ENCODE assay signal across 30 mouse cellular contexts in the genomic region with DNA sequence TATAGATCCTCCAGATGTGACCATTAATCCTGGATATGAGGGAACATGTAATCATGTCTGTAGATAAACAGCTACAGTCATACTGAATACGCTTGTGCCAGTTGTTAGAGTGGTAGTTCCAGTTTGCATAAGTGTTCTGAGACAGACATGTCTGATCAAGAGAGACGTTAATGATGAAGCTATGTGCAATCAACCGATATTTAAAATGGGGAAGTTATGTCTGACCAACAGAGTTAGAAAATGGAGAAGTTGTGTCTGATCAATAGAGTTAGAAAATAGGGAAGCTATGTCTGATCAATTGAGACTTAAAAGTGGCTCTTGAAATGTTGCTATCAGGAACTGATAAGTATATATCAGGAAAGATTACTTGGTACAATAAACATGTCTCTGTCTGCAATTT. TPM values are rescaled to one million over a fixed set of nuclear protein-coding genes. Genes with fewer than 3 reads are reported as not detected.
DNase-seq lines count a peak whose midpoint lies in the region; ATAC-seq and TF ChIP-seq lines count a peak whose summit lies in the region.
"Had no signal": no experiment of that assay in that cellular context is flagged by ENCODE, and none has a peak within 500 bp of the region (broad histone marks: within the 10 kb centered on the region; RNA-seq: fewer than 3 reads in every experiment).

No protein-coding gene starts in this region.

- dilution Hi-C loops in CH12.LX (cut with MboI; ENCODE audit: extremely low pct_ligation_motif_present, extremely low pct_unique_long_range_greater_than_20kb, low sequenced_read_pairs) = no loop called here

- no peak; the same call in 1 of the 2 replicates for TF ChIP-seq RAD21 in CH12.LX (IDR thresholded peaks at IDR 0.05; ENCODE audit: low read depth, low read length)

- H3K4me3 ChIP-seq in CH12.LX (replicated peaks in 1 of 3; ENCODE audit: low read depth in 2 of 3, low read length in 2 of 3, poor library complexity in 1 of 3) = no peak overlapping the region
- H3K4me3 ChIP-seq: forebrain, embryonic 13.5 days; limb, embryonic 13.5 days; liver, embryonic 13.5 days; lung, embryonic 15.5 days; midbrain, embryonic 10.5 days had no signal

- in situ Hi-C loops in CH12.LX (cut with MboI; ENCODE audit: low pct_ligation_motif_present, low pct_unique_long_range_greater_than_20kb, low sequenced_read_pairs) = no loop called here

- peak; percentile 96 for ATAC-seq in granulocyte monocyte progenitor cell, adult 5-6 weeks (replicated peaks; ENCODE audit: poor library complexity, severe bottlenecking)
- ATAC-seq: forebrain, embryonic 13.5 days; midbrain, embryonic 16.5 days had no signal

- no peaks in the 10 kb centered on the region for H3K9me3 ChIP-seq in CH12.LX (replicated peaks; ENCODE audit: low read length)
- H3K9me3 ChIP-seq: forebrain, embryonic 13.5 days; limb, embryonic 13.5 days; liver, embryonic 13.5 days; lung, embryonic 15.5 days; midbrain, embryonic 10.5 days had no signal

- no peak overlapping the region for H3K27ac ChIP-seq in CH12.LX (ENCODE audit: insufficient read depth, low read depth)
- H3K27ac ChIP-seq: forebrain, embryonic 13.5 days; hindbrain, embryonic 14.5 days; limb, embryonic 13.5 days; liver, embryonic 13.5 days; lung, embryonic 15.5 days; midbrain, embryonic 10.5 days had no signal

- no peaks in the 10 kb centered on the region for H3K36me3 ChIP-seq in CH12.LX (replicated peaks in 1 of 2; ENCODE audit: control insufficient read depth in 1 of 2, insufficient read depth in 1 of 2, low read length in 1 of 2)
- H3K36me3 ChIP-seq: limb, embryonic 13.5 days; liver, embryonic 13.5 days; lung, embryonic 15.5 days; midbrain, embryonic 10.5 days had no signal

- no peak for TF ChIP-seq EP300 in CH12.LX (IDR thresholded peaks at IDR 0.05; ENCODE audit: low read length)

- no peaks in the 10 kb centered on the region for H3K27me3 ChIP-seq in CH12.LX (replicated peaks)
- H3K27me3 ChIP-seq: forebrain, embryonic 13.5 days; limb, embryonic 13.5 days; liver, embryonic 13.5 days; lung, embryonic 15.5 days had no signal

- no peak for TF ChIP-seq CTCF in CH12.LX (conservative IDR thresholded peaks at IDR 0.05 in 1 of 2, IDR thresholded peaks at IDR 0.05 in 1 of 2; ENCODE audit: low read depth in 2 of 2, low read length in 2 of 2)

- H3K9ac ChIP-seq in CH12.LX (ENCODE audit: insufficient read depth, low read depth) = no peak overlapping the region
- H3K9ac ChIP-seq: forebrain, embryonic 13.5 days; hindbrain, embryonic 14.5 days; limb, embryonic 13.5 days; liver, embryonic 13.5 days; lung, embryonic 15.5 days had no signal

- H3K4me2 ChIP-seq in CH12.LX (ENCODE audit: insufficient read depth, low read depth, poor library complexity, severe bottlenecking) = peak overlapping the region; percentile 39
- H3K4me2 ChIP-seq: forebrain, embryonic 13.5 days; hindbrain, embryonic 14.5 days; limb, embryonic 13.5 days; liver, embryonic 13.5 days; lung, embryonic 15.5 days had no signal

- no peaks in the 10 kb centered on the region for H3K79me2 ChIP-seq in CH12.LX (replicated peaks; ENCODE audit: control insufficient read depth, extremely low read depth, insufficient read depth, poor library complexity, severe bottlenecking)

- peaks cover 3 to 23% of the 10 kb centered on the region in 2 experiments; a peak in 3 of 4 replicates for H3K4me1 ChIP-seq in CH12.LX (ENCODE audit: control insufficient read depth in 1 of 2, insufficient read depth in 2 of 2)
- H3K4me1 ChIP-seq: forebrain, embryonic 13.5 days; limb, embryonic 13.5 days; liver, embryonic 13.5 days; lung, embryonic 15.5 days; midbrain, embryonic 10.5 days had no signal

- no peak for TF ChIP-seq POLR2A in CH12.LX (IDR thresholded peaks at IDR 0.05; ENCODE audit: low read depth, low read length)

- peak; percentile 20 for DNase-seq in lung, postnatal 25 days (ENCODE audit: low spot score)
- DNase-seq in lung, adult 18-20 months = no peak
- DNase-seq in CH12.LX (ENCODE audit: extremely low read depth) = peak; percentile 65
- no peak for DNase-seq in ovary, adult 18-20 months (ENCODE audit: low spot score)
- DNase-seq in neural tube, embryonic 10.5 days (ENCODE audit: extremely low spot score, low spot score) = no peak
- DNase-seq in urinary bladder, adult 18-20 months (ENCODE audit: low spot score in 2 of 2) = no peak
- DNase-seq: adrenal gland, adult 8-10 months; cerebellum, adult 2 months; cerebellum, postnatal 25 days; embryo, embryonic 11 days; gastrocnemius, postnatal 36 days; heart, postnatal 36 days; kidney, adult 18-20 months; kidney, postnatal 14 days; liver, embryonic 13.5 days; lung, postnatal 4 days; retina, postnatal 1 day had no signal

TF ChIP-seq in CH12.LX, 34 proteins besides CTCF, POLR2A, EP300 and RAD21:
- TF ChIP-seq ZC3H11A (IDR thresholded peaks at IDR 0.05; ENCODE audit: low read depth, low read length) (no peak), PAX5 (IDR thresholded peaks at IDR 0.05; ENCODE audit: low read length) (no peak), ELF1 (IDR thresholded peaks at IDR 0.05; ENCODE audit: low read depth, low read length) (no peak), MAX (IDR thresholded peaks at IDR 0.05; ENCODE audit: low read length) (no peak), BHLHE40 (IDR thresholded peaks at IDR 0.05; ENCODE audit: low read depth, low read length) (no peak), USF2 (conservative IDR thresholded peaks at IDR 0.05; ENCODE audit: low read depth, low read length) (no peak), ETS1 (conservative IDR thresholded peaks at IDR 0.05; ENCODE audit: low read depth, low read length) (no peak; the same call in 1 of the 2 replicates), MXI1 (IDR thresholded peaks at IDR 0.05; ENCODE audit: low read depth, low read length) (no peak), MAFK (IDR thresholded peaks at IDR 0.05; ENCODE audit: insufficient replicate concordance, low read length) (no peak), MEF2A (IDR thresholded peaks at IDR 0.05; ENCODE audit: borderline replicate concordance, low read depth, low read length) (no peak), E2F4 (IDR thresholded peaks at IDR 0.05; ENCODE audit: insufficient replicate concordance, low read depth, low read length) (no peak), MYC (IDR thresholded peaks at IDR 0.05; ENCODE audit: low read depth, low read length) (no peak), JUN (IDR thresholded peaks at IDR 0.05; ENCODE audit: insufficient read depth, low read depth, low read length) (no peak), ZNF384 (IDR thresholded peaks at IDR 0.05; ENCODE audit: low read depth, low read length) (no peak), NRF1 (IDR thresholded peaks at IDR 0.05; ENCODE audit: low read depth, low read length) (no peak)
TF ChIP-seq in CH12.LX: peak in this region for 0.

RNA-seq across cellular contexts. Expression of gene Gm8369, which starts 0.5 kb away (rescaled TPM):
- 1.7 and 2.0 TPM in 2 replicates for total RNA-seq in CH12.LX (2012; rRNA removed)
- total RNA-seq in CH12.LX (2014; rRNA removed) = 4.3 and 5.2 TPM in 2 replicates
- polyA plus RNA-seq in CH12.LX (2012; ENCODE audit: insufficient read length, low read depth) = 0.68 and 1.2 TPM in 2 replicates
- total RNA-seq in granulocyte monocyte progenitor cell, adult 5-6 weeks (2014; fragmentation: Nextera tagmentation) = 4.9 and 9.0 TPM in 2 replicates
- 1.4 and 2.0 TPM in 2 replicates for total RNA-seq in granulocyte monocyte progenitor cell, adult 5-6 weeks (2017)
- total RNA-seq: gastrocnemius, adult 18-20 months had no signal
- polyA plus RNA-seq: cerebellum, adult 2 months; embryonic facial prominence, embryonic 14.5 days; forebrain, embryonic 13.5 days; heart, embryonic 14.5 days; hindbrain, embryonic 14.5 days; limb, embryonic 13.5 days; liver, embryonic 13.5 days; midbrain, embryonic 10.5 days; midbrain, embryonic 16.5 days had no signal

RNA-seq across cellular contexts. Expression of gene Ms4a6c, which starts 16.1 kb away (rescaled TPM):
- total RNA-seq in CH12.LX (2012; rRNA removed) (3.5 and 5.0 TPM in 2 replicates), CH12.LX (2014; rRNA removed) (20.0 and 22.2 TPM in 2 replicates)
- 14.3 and 19.6 TPM in 2 replicates for polyA plus RNA-seq in CH12.LX (2012; ENCODE audit: insufficient read length, low read depth)
- 271 and 272 TPM in 2 replicates for total RNA-seq in granulocyte monocyte progenitor cell, adult 5-6 weeks (2014; fragmentation: Nextera tagmentation)
- 201 and 211 TPM in 2 replicates for total RNA-seq in granulocyte monocyte progenitor cell, adult 5-6 weeks (2017)

RNA-seq across cellular contexts. Expression of gene Ms4a6b, which starts 31.0 kb away (rescaled TPM):
- 0.55 and 0.76 TPM in 2 replicates for total RNA-seq in CH12.LX (2012; rRNA removed)
- total RNA-seq in CH12.LX (2014; rRNA removed) = 1.9 and 2.6 TPM in 2 replicates
- polyA plus RNA-seq in CH12.LX (2012; ENCODE audit: insufficient read length, low read depth) = 0.93 and 1.6 TPM in 2 replicates
- total RNA-seq in granulocyte monocyte progenitor cell, adult 5-6 weeks (2014; fragmentation: Nextera tagmentation) = 39.1 and 44.2 TPM in 2 replicates
- 28.3 and 30.5 TPM in 2 replicates for total RNA-seq in granulocyte monocyte progenitor cell, adult 5-6 weeks (2017)

RNA-seq across cellular contexts. Expression of gene Ms4a4b, which starts 41.9 kb away (rescaled TPM):
- total RNA-seq in CH12.LX (2012; rRNA removed) (not detected in 2 replicates), CH12.LX (2014; rRNA removed) (not detected in 2 replicates)
- polyA plus RNA-seq in CH12.LX (2012; ENCODE audit: insufficient read length, low read depth) = not detected in 2 replicates
- 2.2 and 2.3 TPM in 2 replicates for total RNA-seq in granulocyte monocyte progenitor cell, adult 5-6 weeks (2014; fragmentation: Nextera tagmentation)
- total RNA-seq in granulocyte monocyte progenitor cell, adult 5-6 weeks (2017) = 0.10 and 2.6 TPM in 2 replicates
- total RNA-seq: gastrocnemius, adult 18-20 months; gastrocnemius, postnatal 36 days; layer of hippocampus, adult 18-20 months; layer of hippocampus, postnatal 36 days had no signal
- polyA plus RNA-seq: forebrain, embryonic 13.5 days; heart, embryonic 14.5 days; hindbrain, embryonic 14.5 days; limb, embryonic 13.5 days; midbrain, embryonic 10.5 days; midbrain, embryonic 16.5 days had no signal

RNA-seq across cellular contexts. Expression of gene Ms4a4d, which starts 51.3 kb away (rescaled TPM):
- total RNA-seq in CH12.LX (2012; rRNA removed) (not detected in 2 replicates), CH12.LX (2014; rRNA removed) (not detected in 2 replicates)
- polyA plus RNA-seq in CH12.LX (2012; ENCODE audit: insufficient read length, low read depth) = not detected in 2 replicates
- not detected in 2 replicates for total RNA-seq in granulocyte monocyte progenitor cell, adult 5-6 weeks (2014; fragmentation: Nextera tagmentation)
- total RNA-seq in granulocyte monocyte progenitor cell, adult 5-6 weeks (2017) = not detected in 2 replicates
- total RNA-seq: layer of hippocampus, adult 18-20 months; layer of hippocampus, postnatal 36 days; left cerebral cortex, postnatal 25 days had no signal
- polyA plus RNA-seq: forebrain, embryonic 13.5 days; hindbrain, embryonic 14.5 days; midbrain, embryonic 16.5 days had no signal

Comparison
In these comparisons a context has a peak if more than half of its experiments do, and no peak if none do; other contexts are left out.
1. DNase-seq: peak in lung, postnatal 25 days (single experiment) and CH12.LX (single experiment); none in lung, adult 18-20 months (0 of 2), ovary, adult 18-20 months (single experiment), neural tube, embryonic 10.5 days (single experiment) and urinary bladder, adult 18-20 months (0 of 2).
2. RNA of gene Ms4a6c, which starts 16.1 kb away (total RNA-seq): 201 to 272 TPM in granulocyte monocyte progenitor cell, adult 5-6 weeks; 3.5 to 22.2 TPM in CH12.LX; every median in the first group is over 4 times any median in the second.
3. RNA of gene Ms4a6b, which starts 31.0 kb away (total RNA-seq): 28.3 to 44.2 TPM in granulocyte monocyte progenitor cell, adult 5-6 weeks; 0.55 to 2.6 TPM in CH12.LX; every median in the first group is over 4 times any median in the second.